Mouse (Mus musculus): Measurements from ENCODE around the gene Disp3.

DNA sequence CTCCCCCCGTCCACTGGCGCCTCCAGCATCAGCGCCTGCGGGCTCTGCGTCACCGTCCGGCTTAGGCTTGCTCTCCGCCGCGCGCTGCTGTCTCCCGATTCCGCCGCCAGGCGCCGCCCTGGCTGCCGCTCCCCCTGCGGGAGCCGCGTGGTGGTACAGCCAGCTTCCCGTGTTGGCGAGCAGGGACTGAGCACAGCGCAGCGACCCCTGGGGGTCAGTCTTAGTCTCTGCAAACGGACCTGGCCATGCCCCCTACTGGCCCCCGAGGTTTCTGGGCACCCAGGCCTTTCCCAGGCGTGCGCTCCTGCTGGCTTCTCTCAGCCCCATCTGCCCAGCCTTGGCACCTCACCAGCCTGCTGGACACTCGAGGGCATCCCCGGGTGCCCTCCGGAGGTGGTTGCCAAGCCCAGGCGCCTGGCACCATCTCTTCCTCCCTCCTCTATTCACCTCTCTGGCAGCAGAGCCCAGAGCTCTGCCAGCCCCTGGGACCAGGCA lies 337 bp upstream of the Disp3 start:
- peak; percentile 93 for TF ChIP-seq CTCF (IDR thresholded peaks at IDR 0.05)
- no peak for TF ChIP-seq EP300 (IDR thresholded peaks at IDR 0.05)
